Mouse (Mus musculus) CH12.LX (cell line): ENCODE results near the gene Chd9. TPM values are rescaled to one million over a fixed set of nuclear protein-coding genes. Genes with fewer than 3 reads are reported as not detected.

Source experiments
- DNase-seq: peaks from one replicate; pipeline ENCODE4 v3.0.0-alpha.2; 2013; ENCODE audit errors: extremely low read depth
- H3K27ac ChIP-seq: 2 replicates; pipeline ENCODE4 v1.5.1; 2012; ENCODE audit warnings: low read depth, mild to moderate bottlenecking, control low read depth, moderate library complexity; ENCODE audit not compliant: insufficient read depth
- H3K27me3 ChIP-seq: replicated peaks from 2 replicates; pipeline ENCODE3; 2012; ENCODE audit warnings: inconsistent platforms
- H3K36me3 ChIP-seq, 2 experiments: replicated peaks in 1 of 2; 2 replicates each; pipeline versions ENCODE3 to v1.6.1; 2012; ENCODE audit warnings: inconsistent platforms in 1 of 2, low read length in 1 of 2, mild to moderate bottlenecking in 1 of 2, mixed read lengths in 1 of 2, moderate library complexity in 1 of 2; ENCODE audit not compliant: control insufficient read depth in 1 of 2, insufficient read depth in 1 of 2
- H3K4me1 ChIP-seq, 2 experiments: 2 replicates each; pipeline ENCODE4 v1.6.1; 2012; ENCODE audit warnings: inconsistent platforms in 1 of 2, moderate library complexity in 1 of 2; ENCODE audit not compliant: insufficient read depth in 2 of 2, control insufficient read depth in 1 of 2
- H3K4me2 ChIP-seq: 2 replicates; pipeline ENCODE4 v1.6.1; 2012; ENCODE audit warnings: low read depth, mild to moderate bottlenecking, control low read depth; ENCODE audit not compliant: poor library complexity, insufficient read depth, severe bottlenecking
- H3K4me3 ChIP-seq, 3 experiments: fragments of 150-350 bp in 1 of 3; sonication (generic) in 1 of 3; replicated peaks in 1 of 3; 2 replicates each; pipeline versions ENCODE3 to v1.5.1; 2011 to 2012; ENCODE audit warnings: low read depth in 2 of 3, low read length in 2 of 3, mild to moderate bottlenecking in 2 of 3, moderate library complexity in 2 of 3, control low read depth in 1 of 3, improper control_type of control experiment in 1 of 3, inconsistent platforms in 1 of 3, mixed read lengths in 1 of 3; ENCODE audit not compliant: poor library complexity in 1 of 3
- H3K79me2 ChIP-seq: replicated peaks from 2 replicates; pipeline ENCODE4 v1.6.1; 2012; ENCODE audit warnings: mild to moderate bottlenecking, moderate library complexity; ENCODE audit not compliant: control insufficient read depth, poor library complexity, insufficient read depth, severe bottlenecking; ENCODE audit errors: extremely low read depth
- H3K9ac ChIP-seq: 2 replicates; pipeline ENCODE4 v1.6.1; 2012; ENCODE audit warnings: low read depth, mild to moderate bottlenecking, control low read depth, moderate library complexity; ENCODE audit not compliant: insufficient read depth
- H3K9me3 ChIP-seq: replicated peaks from 2 replicates; pipeline ENCODE3; 2012; ENCODE audit warnings: low read length, inconsistent platforms, mixed read lengths
- BHLHE40 ChIP-seq: IDR thresholded peaks from 2 replicates; pipeline ENCODE4 v1.6.1; 2011; ENCODE audit warnings: mild to moderate bottlenecking, low read depth, low read length, improper control_type of control experiment
- CHD2 ChIP-seq: IDR thresholded peaks from 2 replicates; pipeline ENCODE4 v1.6.1; 2011; ENCODE audit warnings: low read length, improper control_type of control experiment
- CTCF ChIP-seq, 2 experiments: IDR thresholded peaks in 1 of 2; conservative IDR thresholded peaks in 1 of 2; 2 replicates each; pipeline ENCODE4 v1.5.1; 2011 to 2012; ENCODE audit warnings: low read depth in 2 of 2, low read length in 2 of 2, improper control_type of control experiment in 1 of 2, inconsistent platforms in 1 of 2, mild to moderate bottlenecking in 1 of 2, moderate library complexity in 1 of 2
- E2F4 ChIP-seq: IDR thresholded peaks from 2 replicates; pipeline ENCODE4 v1.6.1; 2011; ENCODE audit warnings: low read depth, low read length, improper control_type of control experiment; ENCODE audit not compliant: insufficient replicate concordance
- ELF1 ChIP-seq: IDR thresholded peaks from 2 replicates; pipeline ENCODE4 v1.6.1; 2014; ENCODE audit warnings: low read depth, mild to moderate bottlenecking, inconsistent platforms, low read length, improper control_type of control experiment
- EP300 ChIP-seq: IDR thresholded peaks from 2 replicates; pipeline ENCODE4 v1.6.1; 2011; ENCODE audit warnings: low read length, improper control_type of control experiment
- ETS1 ChIP-seq: conservative IDR thresholded peaks from 2 replicates; pipeline ENCODE4 v1.6.1; 2012; ENCODE audit warnings: low read depth, mild to moderate bottlenecking, inconsistent platforms, low read length, improper control_type of control experiment, moderate library complexity
- JUN ChIP-seq: IDR thresholded peaks from 2 replicates; pipeline ENCODE4 v1.6.1; 2011; ENCODE audit warnings: low read depth, mild to moderate bottlenecking, low read length, improper control_type of control experiment, moderate library complexity; ENCODE audit not compliant: insufficient read depth
- JUND ChIP-seq: conservative IDR thresholded peaks from 2 replicates; pipeline ENCODE4 v1.6.1; 2011; ENCODE audit warnings: low read depth, low read length, improper control_type of control experiment
- MAZ ChIP-seq: IDR thresholded peaks from 2 replicates; pipeline ENCODE4 v1.6.1; 2012; ENCODE audit warnings: low read depth, mild to moderate bottlenecking, inconsistent platforms, low read length, improper control_type of control experiment, moderate library complexity
- MYC ChIP-seq: IDR thresholded peaks from 2 replicates; pipeline ENCODE4 v1.6.1; 2011; ENCODE audit warnings: low read depth, mild to moderate bottlenecking, improper control_type of control experiment, low read length
- PAX5 ChIP-seq: IDR thresholded peaks from 2 replicates; pipeline ENCODE4 v1.6.1; 2012; ENCODE audit warnings: low read length, inconsistent platforms, mixed read lengths
- POLR2A ChIP-seq: IDR thresholded peaks from 2 replicates; pipeline ENCODE4 v1.6.1; 2011; ENCODE audit warnings: low read depth, mild to moderate bottlenecking, improper control_type of control experiment, low read length
- POLR2AphosphoS2 ChIP-seq: IDR thresholded peaks from 2 replicates; pipeline ENCODE4 v1.6.1; 2011; ENCODE audit warnings: low read depth, low read length, improper control_type of control experiment
- RCOR1 ChIP-seq: conservative IDR thresholded peaks from 2 replicates; pipeline ENCODE4 v1.6.1; 2012; ENCODE audit warnings: low read depth, mild to moderate bottlenecking, inconsistent platforms, low read length, improper control_type of control experiment
- TBP ChIP-seq: conservative IDR thresholded peaks from 2 replicates; pipeline ENCODE4 v1.6.1; 2011; ENCODE audit warnings: low read depth, low read length, improper control_type of control experiment
- TCF12 ChIP-seq: IDR thresholded peaks from 2 replicates; pipeline ENCODE4 v1.6.1; 2014; ENCODE audit warnings: low read depth, mild to moderate bottlenecking, inconsistent platforms, low read length, improper control_type of control experiment
- UBTF ChIP-seq: IDR thresholded peaks from 2 replicates; pipeline ENCODE4 v1.6.1; 2012; ENCODE audit warnings: low read depth, mild to moderate bottlenecking, inconsistent platforms, low read length, improper control_type of control experiment, moderate library complexity
- USF2 ChIP-seq: conservative IDR thresholded peaks from 2 replicates; pipeline ENCODE4 v1.6.1; 2011; ENCODE audit warnings: low read depth, low read length, improper control_type of control experiment
- ZKSCAN1 ChIP-seq: IDR thresholded peaks from 2 replicates; pipeline ENCODE4 v1.6.1; 2012; ENCODE audit warnings: low read depth, inconsistent platforms, low read length, improper control_type of control experiment, borderline replicate concordance
- ZNF384 ChIP-seq: IDR thresholded peaks from 2 replicates; pipeline ENCODE4 v1.6.1; 2012; ENCODE audit warnings: low read depth, low read length, improper control_type of control experiment, inconsistent platforms
- dilution Hi-C: fragments of 300-500 bp; cut with MboI; formaldehyde crosslinking; loops from 2 replicates; pipeline ENCODE4 v1.14.3; 2020; ENCODE audit warnings: low sequenced_read_pairs; ENCODE audit not compliant: extremely low pct_unique_long_range_greater_than_20kb, extremely low pct_ligation_motif_present
- in situ Hi-C: fragments of 300-500 bp; cut with MboI; formaldehyde crosslinking; loops from 3 replicates; pipeline ENCODE4 v1.14.3; 2019; ENCODE audit warnings: low sequenced_read_pairs, low pct_ligation_motif_present, low pct_unique_long_range_greater_than_20kb, mixed read lengths
- polyA plus RNA-seq: library from polyadenylated mRNA; unstranded; fragments of >175 nt; gene quantifications from 2 replicates; pipeline ENCODE4 v1.2.1, GENCODE M21; 2012; ENCODE audit warnings: low read depth; ENCODE audit not compliant: insufficient read length
- total RNA-seq, 2 experiments: library from RNA; depleted of rRNA; stranded (reverse); fragments of 300-350 nt in 1 of 2; fragments of >200 nt in 1 of 2; gene quantifications; 2 replicates each; pipeline ENCODE4 v1.2.3; 2012 to 2014

Gene Chd9
- total and polyA plus RNA-seq, 3 experiments: 12.7 to 188 (median 15.1) TPM

- no peak for TF ChIP-seq USF2
- TF ChIP-seq JUN: no peak
- peaks cover 8 to 20% of the 10 kb centered on the region in 2 experiments for H3K36me3 ChIP-seq
- H3K27me3 ChIP-seq: no peaks in the 10 kb centered on the region
- H3K27ac ChIP-seq: no peak overlapping the region
- H3K4me1 ChIP-seq: peaks cover 3 to 17% of the 10 kb centered on the region in 2 experiments; a peak in 2 of 4 replicates
- no peak for DNase-seq
- H3K79me2 ChIP-seq: peaks cover 33% of the 10 kb centered on the region
- in situ Hi-C loops (no loop called here), dilution Hi-C loops (no loop called here)
- no peaks in the 10 kb centered on the region for H3K9me3 ChIP-seq
- no peak overlapping the region for H3K9ac ChIP-seq
- no peak overlapping the region for H3K4me3 ChIP-seq
- no peak overlapping the region for H3K4me2 ChIP-seq
These were observed 140.2 kb downstream of the Chd9 start for GRCm38 (mm10) chr8:90968307-90968706.

DNA sequence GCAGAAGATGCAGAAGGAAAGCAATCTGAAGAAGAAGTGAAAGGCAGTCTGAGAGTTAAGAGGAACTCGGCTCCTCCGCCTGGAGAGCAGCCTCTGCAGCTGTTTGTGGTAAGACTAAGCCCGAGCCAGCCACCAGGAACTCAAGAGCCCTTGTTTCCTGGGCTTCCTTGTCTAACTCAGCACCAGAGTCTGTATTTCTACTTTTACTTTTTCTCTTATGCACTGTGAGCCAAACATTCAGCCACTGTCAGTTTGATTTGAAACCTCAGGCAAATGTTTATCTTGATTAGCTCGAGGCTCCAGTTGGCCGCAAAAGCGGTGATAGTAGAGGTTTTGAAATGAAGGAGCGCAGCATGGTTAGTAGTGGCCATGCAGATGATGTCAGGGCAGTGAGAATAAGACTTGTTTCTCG, 148.8 kb downstream of the Chd9 start:
- H3K79me2 ChIP-seq: peaks cover 5% of the 10 kb centered on the region; the same call in 1 of the 2 replicates
- peak overlapping the region in 2 of 3 experiments; percentile 29 for H3K4me3 ChIP-seq
- DNase-seq: peak; percentile 83
- dilution Hi-C loops: no loop called here
- in situ Hi-C loops: no loop called here
- peak; percentile 98 for TF ChIP-seq UBTF
- peak; percentile 76 for TF ChIP-seq EP300
- 0 out of 2 replicates have a peak, but pooled peaks have one; percentile 13 for TF ChIP-seq ETS1
- no peak for TF ChIP-seq USF2
- TF ChIP-seq ZNF384: no peak
- TF ChIP-seq ELF1: peak; percentile 35; the same call in 1 of the 2 replicates
- TF ChIP-seq JUND: no peak
- TF ChIP-seq MYC: no peak
- TF ChIP-seq ZKSCAN1: no peak
- TF ChIP-seq TBP: peak; percentile 96
- TF ChIP-seq MAZ: no peak
- TF ChIP-seq POLR2A: no peak
- no peak for TF ChIP-seq PAX5
- TF ChIP-seq BHLHE40: no peak
- peak; percentile 54; the same call in 1 of the 2 replicates for TF ChIP-seq TCF12
- no peak for TF ChIP-seq POLR2AphosphoS2
- no peak for TF ChIP-seq RCOR1
- TF ChIP-seq E2F4: no peak
- TF ChIP-seq CTCF (conservative IDR thresholded peaks at IDR 0.05 in 1 of 2, IDR thresholded peaks at IDR 0.05 in 1 of 2; ENCODE audit: low read depth in 2 of 2, low read length in 2 of 2): no peak
- TF ChIP-seq CHD2: no peak
- H3K27me3 ChIP-seq: no peaks in the 10 kb centered on the region
- peaks cover 5 to 18% of the 10 kb centered on the region in 2 experiments; a peak in 2 of 4 replicates for H3K4me1 ChIP-seq
- 0 out of 2 replicates have a peak overlapping the region, but pooled peaks have one; percentile 23 for H3K9ac ChIP-seq
- H3K4me2 ChIP-seq: peak overlapping the region; percentile 98
- H3K27ac ChIP-seq: peak overlapping the region; percentile 82
- H3K9me3 ChIP-seq: no peaks in the 10 kb centered on the region
- peaks cover 27 to 47% of the 10 kb centered on the region in 2 experiments for H3K36me3 ChIP-seq
